Mouse (Mus musculus) spleen, adult 12 weeks (tissue): Measurements from ENCODE around the gene Gpc2.

ENCODE experiments used
- DNase-seq: peaks from one replicate; pipeline ENCODE4 v3.0.0; 2022; ENCODE audit warnings: low spot score

Gene Gpc2

DNA sequence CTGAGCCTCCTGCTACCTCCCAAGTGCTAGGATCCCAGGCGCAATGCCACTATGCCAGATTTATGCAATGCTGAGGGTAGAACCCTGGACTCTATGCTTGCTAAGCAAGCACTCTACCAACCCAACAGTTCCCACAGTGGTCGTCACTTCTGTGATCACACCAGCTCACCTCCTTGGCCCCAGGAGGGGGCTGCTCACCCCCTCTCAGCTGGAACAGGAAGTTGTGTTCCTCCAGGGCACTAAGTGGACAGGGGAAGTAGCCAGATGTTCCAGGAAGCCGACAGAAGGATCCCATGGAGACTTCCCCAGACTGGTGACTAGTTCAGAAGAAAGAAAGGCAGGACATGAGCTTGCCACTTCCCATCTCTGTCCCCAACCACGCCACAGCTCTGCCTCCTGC is 17.8 kb downstream of the Gpc2 start:
- no peak for DNase-seq

DNA sequence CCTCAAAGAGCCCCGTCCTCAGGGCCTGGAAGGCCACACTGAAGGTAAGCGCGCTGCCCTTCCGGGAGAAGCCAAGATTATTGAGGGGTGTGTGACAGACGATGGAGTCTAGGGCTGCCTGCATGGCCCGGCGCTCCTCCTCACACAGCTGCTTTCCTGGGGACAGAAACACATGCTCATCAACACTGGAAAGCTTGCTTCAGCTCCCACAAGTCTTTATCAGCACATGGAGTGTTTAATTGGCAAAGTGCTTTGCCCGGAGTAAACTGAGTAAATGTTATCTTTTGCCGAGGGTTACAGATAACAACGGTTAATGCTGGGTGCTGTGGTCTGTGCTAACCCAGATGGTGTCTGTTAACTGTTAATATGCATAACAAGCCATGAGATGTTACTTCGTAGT is 19.0 kb downstream of the Gpc2 start:
- DNase-seq: no peak

DNA sequence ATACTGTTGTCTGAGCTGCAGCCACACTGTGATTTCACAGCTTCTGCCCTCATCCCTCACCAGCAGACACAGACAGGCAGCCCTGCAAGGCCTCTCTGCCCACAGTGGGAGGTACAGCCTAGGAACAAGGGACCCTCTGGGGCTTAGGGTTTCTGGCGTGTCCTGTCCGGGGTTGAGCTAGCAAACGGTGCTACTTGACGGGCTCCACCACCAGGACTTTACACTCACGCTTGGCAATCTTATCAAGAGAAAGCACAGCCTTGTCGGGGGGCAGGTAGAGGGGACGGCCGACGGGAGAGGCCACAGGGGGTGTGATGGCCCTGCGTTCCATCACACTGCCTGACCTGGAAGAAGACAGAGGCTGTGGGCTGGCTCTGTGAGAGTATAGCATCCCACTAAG is 19.8 kb downstream of the Gpc2 start:
- no peak for DNase-seq

DNA sequence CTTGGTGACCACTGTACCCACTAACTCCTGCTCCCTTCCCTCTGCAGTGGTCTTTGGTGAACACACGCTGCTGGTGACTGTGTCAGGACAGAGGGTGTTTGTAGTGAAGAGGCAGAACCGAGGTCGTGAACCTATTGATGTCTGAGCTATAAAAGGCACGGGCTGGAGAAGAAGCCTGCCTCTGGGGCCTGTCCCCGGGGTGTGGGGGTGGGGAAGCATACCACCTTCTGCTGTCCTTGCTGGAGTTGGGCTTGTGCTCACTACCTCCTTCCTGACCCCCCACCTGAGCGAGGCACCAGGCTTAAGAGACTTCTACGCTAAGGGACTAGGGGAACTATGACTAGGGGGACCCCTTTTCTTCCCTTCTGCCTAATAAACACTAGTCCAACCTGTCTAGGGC is 20.8 kb downstream of the Gpc2 start:
- DNase-seq: no peak

DNA sequence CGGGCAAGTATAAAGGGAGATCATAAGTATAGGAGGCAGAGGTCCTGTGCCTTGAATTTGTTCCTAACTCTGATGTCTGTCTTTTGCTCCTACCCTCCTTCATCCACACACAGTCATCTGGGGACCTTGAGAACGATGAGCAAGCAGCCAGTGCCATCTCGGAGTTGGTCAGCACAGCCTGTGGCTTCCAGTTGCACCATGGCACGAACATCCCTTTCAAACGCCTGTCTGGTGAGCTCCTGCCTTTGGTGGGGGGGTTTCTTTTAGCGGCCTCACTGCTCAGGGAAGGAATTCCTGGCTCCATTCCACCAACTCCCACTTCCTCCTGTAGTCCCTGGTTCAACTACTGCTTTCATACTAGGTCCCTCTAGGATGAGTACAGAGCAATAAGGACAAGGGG is 21.3 kb downstream of the Gpc2 start:
- no peak for DNase-seq

DNA sequence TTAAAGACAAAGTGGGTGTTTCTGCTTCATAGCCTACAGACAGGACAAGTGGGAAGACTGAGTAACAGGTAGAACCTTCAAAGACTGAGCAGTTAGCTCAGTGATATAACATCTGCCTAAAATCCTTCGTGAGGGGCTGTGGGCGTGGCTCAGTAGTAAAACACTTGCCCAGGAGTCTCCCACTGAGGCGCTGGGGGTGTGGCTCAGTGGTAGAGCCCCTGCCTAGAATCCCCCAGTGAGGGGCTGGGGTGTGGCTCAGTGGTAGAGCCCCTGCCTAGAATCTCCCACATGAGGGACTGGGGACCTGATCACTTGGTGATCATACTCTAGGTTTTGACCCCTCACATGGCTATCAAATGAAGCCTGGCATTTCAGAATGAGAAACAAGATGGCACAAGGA is 21.7 kb downstream of the Gpc2 start:
- DNase-seq: no peak

DNA sequence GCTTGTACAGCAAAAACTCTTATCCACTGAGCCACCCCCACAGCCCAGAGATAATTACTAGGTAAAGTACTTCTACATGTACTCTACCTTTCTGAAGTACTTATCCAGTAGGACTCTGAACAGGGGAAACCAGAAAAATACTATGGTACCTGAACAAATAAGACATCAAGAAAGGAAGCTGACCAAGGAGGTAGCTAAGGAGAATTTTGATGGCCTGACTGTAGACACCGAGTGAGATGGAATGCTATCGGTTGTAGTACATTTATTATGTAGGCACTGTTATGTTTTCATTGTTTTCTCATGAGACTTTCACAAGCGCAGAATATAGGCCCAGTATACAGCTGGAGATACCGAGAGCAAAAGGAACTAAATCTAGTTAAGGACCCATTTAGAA is 22.2 kb downstream of the Gpc2 start:
- no peak for DNase-seq

DNA sequence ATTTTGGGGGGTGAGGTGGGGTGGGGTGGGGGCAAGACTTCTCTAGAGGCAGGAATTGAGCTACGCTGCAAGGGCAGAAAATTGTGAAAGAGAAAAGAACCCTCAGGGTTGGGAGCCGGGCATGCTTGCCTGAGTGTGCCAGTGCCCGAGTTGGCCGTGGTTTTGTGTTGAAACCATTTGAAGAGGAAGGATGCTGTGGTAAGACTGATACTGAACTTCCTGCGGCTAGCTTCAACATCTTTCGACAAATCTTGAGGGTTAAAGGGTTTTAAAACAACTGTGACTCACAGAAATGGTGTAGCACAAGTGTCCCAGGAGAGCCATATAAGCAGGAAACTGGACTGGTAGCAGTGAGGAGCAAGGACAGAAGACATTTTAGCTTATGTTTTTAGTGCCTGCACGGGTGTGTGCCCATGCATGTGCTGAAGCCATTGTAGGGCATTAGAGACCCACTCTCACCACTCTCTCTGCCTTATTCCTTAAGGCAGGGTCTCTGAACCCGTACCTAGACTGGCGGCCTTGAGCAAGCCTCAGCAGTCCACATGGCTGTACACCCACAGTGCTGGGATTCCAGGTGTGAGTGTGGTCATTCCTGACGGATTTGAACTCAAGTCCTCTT is 22.7 kb downstream of the Gpc2 start:
- no peak for DNase-seq

DNA sequence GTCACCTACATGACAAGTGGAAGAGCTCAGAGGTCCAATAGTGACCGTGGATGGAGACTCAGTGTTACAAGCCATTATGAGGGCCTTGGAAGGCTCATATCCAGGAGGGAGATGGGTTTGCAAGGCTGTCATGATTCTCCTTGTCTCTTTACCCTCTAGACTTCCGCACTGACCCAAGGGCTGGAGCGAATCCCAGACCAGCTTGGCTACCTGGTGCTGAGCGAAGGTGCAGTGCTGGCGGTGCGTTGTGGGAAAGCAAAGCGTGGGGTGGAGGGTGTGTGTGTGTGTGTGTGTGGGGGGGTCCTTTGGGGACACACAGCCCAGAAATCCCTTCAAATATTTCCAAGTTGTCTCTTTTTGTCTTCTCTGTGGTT is 23.7 kb downstream of the Gpc2 start:
- DNase-seq: no peak

DNA sequence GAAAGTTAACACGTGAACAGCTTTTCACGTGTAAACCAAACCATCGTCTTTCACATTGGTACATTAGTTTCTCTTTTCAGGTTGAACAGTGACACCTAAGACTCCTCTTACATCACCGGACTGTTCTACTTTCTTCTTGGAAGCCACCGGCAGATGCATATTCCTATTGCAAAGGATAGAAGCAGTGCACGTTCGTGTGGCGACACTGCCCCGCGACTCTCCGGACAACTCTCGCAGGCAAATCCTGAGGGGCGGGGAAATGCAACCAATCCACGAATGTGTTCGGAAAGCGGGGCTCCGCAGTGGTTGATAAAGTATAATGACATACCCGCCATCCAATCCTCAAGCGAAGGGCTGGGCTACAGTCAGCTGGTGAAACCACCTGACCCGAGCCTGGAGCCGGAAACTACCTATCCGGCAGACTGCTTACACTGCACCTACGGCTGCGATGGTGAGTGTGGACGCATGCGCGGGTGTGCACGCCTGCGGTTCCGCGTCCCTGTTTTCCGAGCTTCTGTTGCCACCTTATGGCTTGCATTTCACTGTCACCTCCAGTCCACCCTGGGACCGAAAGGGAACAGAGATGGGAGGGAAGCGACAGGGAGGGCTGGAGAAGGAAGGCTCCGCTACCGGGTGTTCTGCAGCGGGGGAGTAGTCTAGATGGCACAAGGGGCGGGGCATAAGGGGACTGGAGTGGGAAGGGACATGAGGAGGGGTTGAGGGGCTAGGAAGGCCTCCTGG is 24.3 kb downstream of the Gpc2 start, which contains the start of gene Lamtor4:
Gene Lamtor4 (plus strand): TSS at position 130 of the 741 bp plus-strand sequence.
- DNase-seq: peak; percentile 83

DNA sequence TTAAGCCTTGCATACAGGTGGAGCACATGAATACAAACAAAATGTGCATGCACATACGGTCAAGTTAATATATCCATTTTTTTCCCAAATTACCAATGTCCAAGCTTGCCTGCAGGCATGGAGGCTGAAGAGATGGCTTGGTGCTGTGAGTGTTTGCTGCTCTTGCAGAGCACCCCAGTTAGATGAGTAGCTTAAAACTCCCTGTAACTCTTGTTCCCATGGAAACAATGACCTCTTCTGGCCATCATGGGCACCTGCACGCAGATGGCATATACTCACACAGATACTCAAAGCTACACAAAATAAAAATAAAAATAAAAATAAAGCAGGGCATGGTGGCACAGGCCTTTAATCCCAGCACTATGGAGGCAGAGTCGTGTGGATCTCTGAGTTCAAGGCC is 26.7 kb downstream of the Gpc2 start:
- DNase-seq: no peak

DNA sequence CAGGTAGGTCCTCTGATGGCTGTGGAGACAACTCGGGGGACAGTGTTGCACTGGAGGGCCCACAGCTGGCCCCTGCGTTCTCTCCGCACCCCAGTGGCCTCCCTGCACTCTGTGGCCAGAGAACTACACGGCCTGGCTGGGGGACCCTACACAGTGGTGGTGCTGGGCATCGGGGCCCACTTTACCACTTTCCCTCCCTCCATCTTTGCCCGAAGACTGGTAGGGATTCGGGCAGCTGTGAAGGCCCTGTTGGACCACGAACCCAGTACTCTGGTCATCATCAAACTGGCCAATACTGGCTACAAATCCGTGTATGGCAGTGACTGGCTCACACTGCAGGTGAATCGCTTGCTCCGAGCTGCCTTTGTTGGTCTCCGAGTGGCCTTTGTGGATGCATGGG is 28.7 kb downstream of the Gpc2 start:
- no peak for DNase-seq

DNA sequence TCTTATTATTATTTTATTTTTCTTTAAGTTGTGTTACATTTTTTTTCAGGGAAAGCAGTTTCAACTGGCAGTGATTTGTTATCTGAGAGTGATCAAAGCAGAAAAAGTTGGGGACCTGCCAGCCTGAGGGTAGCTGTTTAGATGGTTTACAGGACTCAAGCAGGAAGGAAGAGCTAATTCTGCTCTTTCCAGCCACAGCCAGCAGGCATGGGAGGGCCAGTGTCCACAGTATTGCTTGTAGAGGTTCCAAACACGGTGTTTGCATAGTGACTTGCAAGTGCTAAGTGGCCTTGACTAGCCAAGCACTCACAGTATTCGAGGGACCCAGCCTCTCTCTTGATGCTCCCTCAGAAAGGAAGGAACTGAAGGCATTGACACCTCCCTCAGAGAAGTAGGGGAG is 38.3 kb downstream of the Gpc2 start:
- no peak for DNase-seq

DNA sequence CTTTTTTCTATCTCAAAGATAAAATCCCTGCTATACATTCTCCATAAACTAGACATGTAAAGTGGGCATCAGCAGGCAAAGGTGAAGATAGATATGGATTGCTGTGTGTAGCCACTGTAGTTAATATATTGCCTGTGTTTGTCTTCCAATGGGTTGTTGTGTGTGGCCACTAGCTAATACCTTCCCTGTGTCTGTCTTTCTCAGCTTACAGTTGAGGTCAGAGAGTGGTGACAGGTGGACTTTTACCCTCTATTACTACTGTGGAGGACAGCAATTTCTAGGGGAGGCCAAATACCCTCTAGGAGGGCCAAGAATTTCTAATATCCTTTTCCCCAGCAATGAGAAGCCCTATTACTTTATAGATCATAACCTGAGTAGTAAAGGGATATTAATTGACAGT is 45.6 kb downstream of the Gpc2 start:
- DNase-seq: no peak

DNA sequence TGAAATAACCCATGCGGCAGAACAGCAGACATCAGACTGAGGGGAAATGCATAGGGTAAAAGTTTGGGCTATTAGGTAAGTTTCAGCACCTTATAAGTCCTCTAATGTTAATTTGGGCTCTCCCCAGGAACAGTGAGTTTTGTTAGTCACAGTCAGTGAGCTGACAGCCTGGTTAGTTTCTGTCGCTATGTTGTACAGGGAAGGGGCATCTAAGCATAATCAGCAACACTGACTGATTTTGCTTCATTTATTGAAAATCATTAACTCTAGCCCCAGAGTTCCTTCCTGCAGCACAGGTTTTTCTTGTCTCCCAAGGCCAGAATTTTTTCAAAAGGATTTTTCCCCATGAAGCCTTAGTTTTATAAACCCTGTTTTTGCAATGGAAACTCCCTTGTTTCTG is 46.0 kb downstream of the Gpc2 start:
- DNase-seq: no peak

DNA sequence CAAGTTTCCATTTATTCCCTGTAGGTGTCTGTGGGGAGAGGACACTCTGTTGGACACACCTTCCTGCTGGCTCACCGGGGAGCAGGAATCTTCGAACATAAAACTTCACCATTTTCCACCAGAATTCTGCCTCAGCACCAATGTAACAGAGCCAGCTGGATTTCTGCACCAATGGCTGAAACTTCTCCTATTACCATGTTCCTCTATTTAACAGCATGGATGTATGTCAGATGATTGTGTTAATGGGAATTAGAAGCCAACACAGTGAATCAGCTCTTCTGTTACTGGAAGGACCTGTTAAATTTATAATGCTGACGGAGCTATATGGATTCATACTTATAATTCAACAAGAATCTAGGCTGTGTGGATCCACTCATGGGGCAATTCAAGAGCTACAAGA is 50.3 kb downstream of the Gpc2 start:
- no peak for DNase-seq

DNA sequence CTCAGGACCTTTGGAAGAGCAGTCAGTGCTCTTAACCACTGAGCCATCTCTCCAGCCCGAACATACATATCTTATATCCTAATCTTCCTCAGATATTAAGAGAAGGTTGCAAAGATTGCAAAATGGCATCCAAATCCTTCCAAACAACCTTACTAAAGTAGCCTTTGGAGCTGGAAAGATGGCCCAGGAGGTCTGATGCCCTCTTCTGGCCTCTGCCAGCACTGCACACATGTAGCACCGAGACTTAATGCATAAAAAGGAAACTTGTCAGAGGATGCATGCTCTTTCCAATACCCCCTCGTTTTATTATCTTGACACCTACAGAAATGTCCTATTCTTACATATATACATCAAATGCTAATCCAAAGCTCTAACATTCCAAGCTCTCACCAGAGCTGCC is 51.8 kb downstream of the Gpc2 start:
- peak; percentile 11 for DNase-seq

DNA sequence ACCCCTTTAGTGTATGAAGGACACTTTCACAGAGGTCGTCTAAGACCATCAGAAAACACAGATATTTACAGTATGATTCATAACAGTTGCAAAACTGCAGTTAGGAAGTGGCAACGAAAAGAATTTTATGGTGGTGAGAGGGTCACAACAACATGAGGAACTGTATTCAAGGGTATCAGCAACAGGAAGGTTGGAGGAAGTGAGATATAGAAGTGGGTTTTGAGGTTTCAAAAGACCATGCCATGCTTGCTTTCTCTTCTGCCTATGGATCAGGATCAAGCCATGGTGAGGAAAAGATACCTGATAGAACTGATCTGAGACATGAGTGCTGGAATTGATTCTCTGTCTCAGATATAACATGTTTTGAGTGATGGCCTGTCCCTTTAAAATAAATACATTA is 52.4 kb downstream of the Gpc2 start:
- no peak for DNase-seq

DNA sequence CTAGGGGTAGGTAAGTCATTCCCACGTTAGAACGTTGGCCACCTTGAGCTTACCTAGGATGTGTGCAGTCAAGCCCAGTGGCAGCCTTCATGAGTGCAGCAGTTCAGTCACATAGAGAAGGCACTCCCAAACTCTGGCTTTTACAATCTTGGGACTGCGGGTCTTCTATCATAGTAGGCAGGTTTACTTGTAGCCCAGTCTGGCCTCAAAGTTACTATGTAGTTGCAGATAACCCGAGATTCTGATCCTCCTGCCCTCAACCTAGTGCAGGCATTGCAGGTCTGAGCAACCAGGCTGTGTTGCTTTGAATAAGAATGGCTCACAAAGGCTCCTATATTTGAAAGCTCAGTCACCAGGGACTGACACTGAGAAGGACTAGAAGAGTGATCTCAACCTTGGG is 53.3 kb downstream of the Gpc2 start:
- DNase-seq: no peak

DNA sequence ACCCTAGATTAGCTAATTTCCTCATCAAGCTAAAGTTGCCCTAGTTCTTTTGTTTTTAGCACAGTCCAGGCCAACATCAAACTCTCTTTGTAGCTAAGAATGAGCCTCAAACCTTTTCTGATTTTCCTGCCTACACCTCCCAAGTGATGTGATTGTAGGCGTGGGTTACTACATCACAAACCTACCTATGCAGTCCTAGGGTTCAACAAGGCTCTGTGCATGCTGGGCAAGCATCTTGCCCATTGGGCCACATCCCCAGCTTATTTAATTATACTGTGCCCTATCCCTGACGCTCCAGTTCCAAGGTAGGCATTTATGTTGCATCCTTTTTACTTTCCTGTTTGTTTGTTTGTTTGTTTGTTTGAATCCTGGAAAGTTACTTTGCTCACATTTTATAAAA is 54.1 kb downstream of the Gpc2 start, which contains the start of gene Nxpe5:
Gene Nxpe5 (plus strand): TSS at position 199 of the 400 bp plus-strand sequence.
- no peak for DNase-seq
